Mouse (Mus musculus) heart, embryonic 16.5 days (tissue): ENCODE data around the gene Dcaf10. TPM values are rescaled to one million over a fixed set of nuclear protein-coding genes. Genes with fewer than 3 reads are reported as not detected.

Experiments
- ATAC-seq: fragments of 200-750 bp; cut with Nextera tagmentation; replicated peaks from 2 replicates; pipeline ENCODE4 v1.8.0; 2017; ENCODE audit warnings: moderate number of reproducible peaks; ENCODE audit not compliant: insufficient read depth, low FRiP score; ENCODE audit errors: extremely low read depth
- H3K27ac ChIP-seq: fragments of 300-500 bp; sonication (generic); 2 replicates; pipeline ENCODE4 v1.5.1; 2014; ENCODE audit warnings: mild to moderate bottlenecking, low read length, control low read depth, moderate library complexity
- H3K27me3 ChIP-seq: fragments of 300-500 bp; sonication (generic); 2 replicates; pipeline ENCODE4 v1.6.1; 2014; ENCODE audit warnings: low read length, mixed read lengths; ENCODE audit not compliant: control insufficient read depth, insufficient read depth
- H3K36me3 ChIP-seq: fragments of 300-500 bp; sonication (generic); 2 replicates; pipeline ENCODE4 v1.6.1; 2014; ENCODE audit not compliant: control insufficient read depth, insufficient read depth
- H3K4me1 ChIP-seq: fragments of 300-500 bp; sonication (generic); 2 replicates; pipeline ENCODE4 v1.6.1; 2014; ENCODE audit warnings: low read length, mixed read lengths; ENCODE audit not compliant: control insufficient read depth, insufficient read depth
- H3K4me2 ChIP-seq: fragments of 300-500 bp; sonication (generic); 2 replicates; pipeline ENCODE4 v1.6.1; 2014; ENCODE audit warnings: low read depth, mild to moderate bottlenecking, control low read depth, low read length
- H3K4me3 ChIP-seq: fragments of 300-500 bp; sonication (generic); 2 replicates; pipeline ENCODE4 v1.5.1; 2014; ENCODE audit warnings: mild to moderate bottlenecking, control low read depth, low read length
- H3K9ac ChIP-seq: fragments of 300-500 bp; sonication (generic); 2 replicates; pipeline ENCODE4 v1.6.1; 2014; ENCODE audit warnings: low read length, control low read depth
- H3K9me3 ChIP-seq: fragments of 300-500 bp; sonication (generic); replicated peaks from 2 replicates; pipeline ENCODE4 v1.6.1; 2016; ENCODE audit warnings: low read length; ENCODE audit not compliant: control insufficient read depth
- WGBS: fragments of 180-500 bp; shearing (Covaris S2); extraction: QIAGEN DNeasy Blood & Tissue Kit; methylation state at CpG from one replicate; pipeline ENCODE4 v1.1.7; 2014; 5-methylcytosine and 5-hydroxymethylcytosine counted together
- polyA plus RNA-seq: library from polyadenylated mRNA; unstranded; fragments of >200 nt; fragmentation: Nextera tagmentation; extraction: Ambion mirVana; gene quantifications from 2 replicates; pipeline ENCODE4 v1.2.1, GENCODE M21; 2015

Gene Dcaf10
- polyA plus RNA-seq, result 6.7 and 7.5 TPM in 2 replicates

DNA sequence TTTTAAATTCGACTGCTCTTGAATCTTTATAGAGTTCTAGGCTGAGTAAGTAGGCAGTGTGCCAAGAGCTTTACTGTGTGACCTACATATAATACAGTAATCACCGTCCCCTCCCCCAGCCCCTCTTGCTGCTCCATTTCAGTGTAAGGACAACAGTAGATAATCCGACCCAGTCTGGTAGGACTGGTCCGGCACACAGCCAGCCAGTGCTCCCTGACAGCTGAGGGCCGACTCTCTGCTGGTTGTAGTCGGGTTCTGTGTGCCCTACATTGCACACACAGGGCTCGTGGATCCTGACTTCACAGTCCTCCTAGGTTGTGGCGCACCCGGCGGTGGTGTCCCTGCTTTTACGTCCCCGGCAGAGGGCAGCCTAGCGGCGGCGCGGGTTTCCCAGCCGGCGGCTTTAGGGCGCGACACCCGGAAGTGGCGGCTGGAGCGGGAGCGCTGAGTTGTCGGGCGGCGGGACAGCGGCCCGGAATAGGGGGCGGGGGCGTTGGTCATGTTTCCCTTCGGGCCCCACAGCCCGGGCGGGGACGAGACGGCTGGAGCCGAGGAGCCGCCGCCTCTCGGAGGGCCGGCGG is at the start of gene Dcaf10:
Dcaf10 (plus strand) TSS at position 433 of the 581 bp plus-strand sequence.
- peak; percentile 95 for ATAC-seq
- WGBS, result 1% methylated on average over 42 of the region's 42 CpGs
- H3K9ac ChIP-seq, result peak within 1 kb of the TSS; percentile 85

GRCm38 (mm10) chr4:45296662-45297564 is 45.0 kb upstream of the Dcaf10 start, which contains the start of gene Trmt10b:
Gene Trmt10b, plus strand, starts transcription at chr4:45297127.
- Histone ChIP-seq H3K9ac (peak within 1 kb of the TSS; percentile 85), H3K36me3 (0 out of 2 replicates have a peak, but pooled peaks cover 6% of the 10 kb centered on the region), H3K9me3 (no peaks in the 10 kb centered on the region), H3K4me2 (peak within 1 kb of the TSS; percentile 96), H3K27ac (no peak within 1 kb of the TSS), H3K4me3 (peak within 1 kb of the TSS; percentile 93), H3K27me3 (no peaks in the 10 kb centered on the region), H3K4me1 (peaks cover 9% of the 10 kb centered on the region)
- peak; percentile 67 for ATAC-seq
- WGBS, result 18% methylated on average over 27 of the region's 27 CpGs

More for the DNA sequence above, at the start of gene Dcaf10:
- Histone ChIP-seq H3K9me3 (no peaks in the 10 kb centered on the region), H3K4me1 (peaks cover 17% of the 10 kb centered on the region), H3K4me2 (peak within 1 kb of the TSS; percentile 89), H3K27me3 (no peaks in the 10 kb centered on the region), H3K4me3 (peak within 1 kb of the TSS; percentile 70), H3K27ac (peak within 1 kb of the TSS; percentile 94), H3K36me3 (no peaks in the 10 kb centered on the region)

GRCm38 (mm10) chr4:45305536-45305935 is 36.4 kb upstream of the Dcaf10 start:
- peaks cover 35% of the 10 kb centered on the region for H3K36me3 ChIP-seq
- WGBS, result 93% methylated on average over 14 of the region's 14 CpGs
- H3K27me3 ChIP-seq, result no peaks in the 10 kb centered on the region
- H3K9me3 ChIP-seq, result peaks cover 3% of the 10 kb centered on the region; the same call in 1 of the 2 replicates
- no peaks in the 10 kb centered on the region for H3K4me1 ChIP-seq
- no peak overlapping the region for H3K27ac ChIP-seq
- no peak overlapping the region for H3K4me2 ChIP-seq
- ATAC-seq, result no peak
- no peak overlapping the region for H3K9ac ChIP-seq
- H3K4me3 ChIP-seq, result no peak overlapping the region

- H3K4me2 ChIP-seq, result no peak overlapping the region
- H3K9ac ChIP-seq, result no peak overlapping the region
- no peak overlapping the region for H3K4me3 ChIP-seq
- no peaks in the 10 kb centered on the region for H3K27me3 ChIP-seq
- no peak for ATAC-seq
- no peak overlapping the region for H3K27ac ChIP-seq
- 37% methylated on average over 11 of the region's 11 CpGs for WGBS
- H3K9me3 ChIP-seq, result peaks cover 3% of the 10 kb centered on the region; the same call in 1 of the 2 replicates
- no peaks in the 10 kb centered on the region for H3K4me1 ChIP-seq
- peaks cover 32% of the 10 kb centered on the region for H3K36me3 ChIP-seq
These were observed 33.9 kb upstream of the Dcaf10 start for GRCm38 (mm10) chr4:45308046-45308445.

DNA sequence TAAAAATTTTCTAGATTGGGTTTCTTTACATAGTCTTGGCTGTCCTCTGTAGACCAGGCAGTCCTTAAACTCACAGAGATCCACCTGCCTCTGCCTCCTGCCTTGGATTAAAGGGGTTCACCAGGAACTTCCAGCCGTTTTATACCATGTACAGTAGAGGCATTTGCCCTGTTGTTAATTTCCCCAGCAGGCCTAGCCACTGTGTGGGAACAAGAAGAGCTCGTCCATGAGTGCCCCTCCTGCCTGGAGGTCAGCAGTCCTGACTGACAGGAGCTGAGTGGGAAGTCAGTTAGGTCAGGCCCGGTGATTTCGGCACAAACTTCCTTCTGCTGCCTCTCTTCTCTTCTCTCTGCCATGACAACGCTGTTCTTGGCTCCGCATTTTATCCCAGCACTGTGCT is 33.3 kb upstream of the Dcaf10 start:
- peaks cover 3% of the 10 kb centered on the region; the same call in 1 of the 2 replicates for H3K9me3 ChIP-seq
- H3K4me1 ChIP-seq, result no peaks in the 10 kb centered on the region
- no peak for ATAC-seq
- WGBS, result 88% methylated on average over 6 of the region's 6 CpGs
- no peak overlapping the region for H3K9ac ChIP-seq
- H3K27me3 ChIP-seq, result no peaks in the 10 kb centered on the region
- H3K4me3 ChIP-seq, result no peak overlapping the region
- no peak overlapping the region for H3K4me2 ChIP-seq
- peaks cover 31% of the 10 kb centered on the region for H3K36me3 ChIP-seq
- no peak overlapping the region for H3K27ac ChIP-seq

- WGBS, result 93% methylated on average over 2 of the region's 2 CpGs
These were observed 30.8 kb upstream of the Dcaf10 start for GRCm38 (mm10) chr4:45311056-45311455.

GRCm38 (mm10) chr4:45320159-45320816 is 21.6 kb upstream of the Dcaf10 start:
- WGBS, result under 1% methylated on average over 56 of the region's 56 CpGs
- H3K27me3 ChIP-seq, result no peaks in the 10 kb centered on the region
- ATAC-seq, result peak; percentile 83
- peaks cover 12% of the 10 kb centered on the region for H3K4me1 ChIP-seq
- peak overlapping the region; percentile 94 for H3K9ac ChIP-seq
- H3K4me3 ChIP-seq, result peak overlapping the region; percentile 93
- peak overlapping the region; percentile 84 for H3K27ac ChIP-seq
- H3K9me3 ChIP-seq, result no peaks in the 10 kb centered on the region
- H3K36me3 ChIP-seq, result peaks cover 6% of the 10 kb centered on the region; the same call in 1 of the 2 replicates
- H3K4me2 ChIP-seq, result peak overlapping the region; percentile 78

More at GRCm38 (mm10) chr4:45311056-45311455, 30.8 kb upstream of the Dcaf10 start:
- H3K4me1 ChIP-seq, result no peaks in the 10 kb centered on the region
- H3K36me3 ChIP-seq, result peaks cover 20% of the 10 kb centered on the region
- H3K27me3 ChIP-seq, result no peaks in the 10 kb centered on the region
- no peak overlapping the region for H3K27ac ChIP-seq
- no peak overlapping the region for H3K4me2 ChIP-seq
- no peaks in the 10 kb centered on the region; the same call in 1 of the 2 replicates for H3K9me3 ChIP-seq
- no peak for ATAC-seq
- H3K9ac ChIP-seq, result no peak overlapping the region
- no peak overlapping the region for H3K4me3 ChIP-seq

- Histone ChIP-seq H3K27ac (no peak overlapping the region), H3K9me3 (no peaks in the 10 kb centered on the region), H3K4me2 (no peak overlapping the region), H3K9ac (no peak overlapping the region), H3K36me3 (no peaks in the 10 kb centered on the region), H3K4me1 (no peaks in the 10 kb centered on the region), H3K27me3 (0 out of 2 replicates have a peak, but pooled peaks cover 2% of the 10 kb centered on the region), H3K4me3 (no peak overlapping the region)
- no peak for ATAC-seq
- WGBS, result 60% methylated on average over 7 of the region's 7 CpGs
These were observed 10.8 kb upstream of the Dcaf10 start for GRCm38 (mm10) chr4:45331139-45331538.
